Mouse (Mus musculus) neural tube, embryonic 14.5 days (tissue): ENCODE measurements around the gene Rpl28. TPM values are rescaled to one million over a fixed set of nuclear protein-coding genes. Genes with fewer than 3 reads are reported as not detected.

Experiments
- ATAC-seq: fragments of 200-750 bp; cut with Nextera tagmentation; 2 replicates; pipeline ENCODE4 v1.8.0; 2017; ENCODE audit warnings: low read depth, mild to moderate bottlenecking, moderate TSS enrichment, moderate library complexity
- H3K27ac ChIP-seq: fragments of 300-500 bp; sonication (generic); 2 replicates; pipeline ENCODE4 v1.5.1; 2014; ENCODE audit warnings: low read depth, mild to moderate bottlenecking, control low read depth, low read length, moderate library complexity, mixed read lengths
- H3K27me3 ChIP-seq: fragments of 300-500 bp; sonication (generic); 2 replicates; pipeline ENCODE4 v1.6.1; 2014; ENCODE audit warnings: low read length; ENCODE audit not compliant: control insufficient read depth, insufficient read depth
- H3K36me3 ChIP-seq: fragments of 300-500 bp; sonication (generic); 2 replicates; pipeline ENCODE4 v1.6.1; 2014; ENCODE audit warnings: low read length, mixed read lengths; ENCODE audit not compliant: control insufficient read depth, insufficient read depth
- H3K4me1 ChIP-seq: fragments of 300-500 bp; sonication (generic); 2 replicates; pipeline ENCODE4 v1.6.1; 2014; ENCODE audit warnings: low read length; ENCODE audit not compliant: control insufficient read depth, insufficient read depth
- H3K4me2 ChIP-seq: fragments of 300-500 bp; sonication (generic); 2 replicates; pipeline ENCODE4 v1.6.1; 2014; ENCODE audit warnings: mild to moderate bottlenecking, low read depth, low read length, control low read depth
- H3K4me3 ChIP-seq: fragments of 300-500 bp; sonication (generic); 2 replicates; pipeline ENCODE4 v1.5.1; 2014; ENCODE audit warnings: low read depth, low read length, control low read depth, mixed read lengths
- H3K9ac ChIP-seq: fragments of 300-500 bp; sonication (generic); replicated peaks from 2 replicates; pipeline ENCODE4 v1.6.1; 2014; ENCODE audit warnings: low read depth, mild to moderate bottlenecking, control low read depth, low read length, mixed read lengths
- H3K9me3 ChIP-seq: fragments of 300-500 bp; sonication (generic); 2 replicates; pipeline ENCODE4 v1.6.1; 2016; ENCODE audit warnings: low read length; ENCODE audit not compliant: control insufficient read depth
- WGBS: fragments of 180-500 bp; shearing (Covaris S2); extraction: QIAGEN DNeasy Blood & Tissue Kit; methylation state at CpG from one replicate; pipeline ENCODE4 v1.1.7; 2014; 5-methylcytosine and 5-hydroxymethylcytosine counted together
- polyA plus RNA-seq: library from polyadenylated mRNA; unstranded; fragments of >200 nt; fragmentation: Nextera tagmentation; extraction: Ambion mirVana; gene quantifications from 2 replicates; pipeline ENCODE4 v1.2.1, GENCODE M21; 2014

The Rpl28 gene
- polyA plus RNA-seq = 154 and 173 TPM in 2 replicates

DNA sequence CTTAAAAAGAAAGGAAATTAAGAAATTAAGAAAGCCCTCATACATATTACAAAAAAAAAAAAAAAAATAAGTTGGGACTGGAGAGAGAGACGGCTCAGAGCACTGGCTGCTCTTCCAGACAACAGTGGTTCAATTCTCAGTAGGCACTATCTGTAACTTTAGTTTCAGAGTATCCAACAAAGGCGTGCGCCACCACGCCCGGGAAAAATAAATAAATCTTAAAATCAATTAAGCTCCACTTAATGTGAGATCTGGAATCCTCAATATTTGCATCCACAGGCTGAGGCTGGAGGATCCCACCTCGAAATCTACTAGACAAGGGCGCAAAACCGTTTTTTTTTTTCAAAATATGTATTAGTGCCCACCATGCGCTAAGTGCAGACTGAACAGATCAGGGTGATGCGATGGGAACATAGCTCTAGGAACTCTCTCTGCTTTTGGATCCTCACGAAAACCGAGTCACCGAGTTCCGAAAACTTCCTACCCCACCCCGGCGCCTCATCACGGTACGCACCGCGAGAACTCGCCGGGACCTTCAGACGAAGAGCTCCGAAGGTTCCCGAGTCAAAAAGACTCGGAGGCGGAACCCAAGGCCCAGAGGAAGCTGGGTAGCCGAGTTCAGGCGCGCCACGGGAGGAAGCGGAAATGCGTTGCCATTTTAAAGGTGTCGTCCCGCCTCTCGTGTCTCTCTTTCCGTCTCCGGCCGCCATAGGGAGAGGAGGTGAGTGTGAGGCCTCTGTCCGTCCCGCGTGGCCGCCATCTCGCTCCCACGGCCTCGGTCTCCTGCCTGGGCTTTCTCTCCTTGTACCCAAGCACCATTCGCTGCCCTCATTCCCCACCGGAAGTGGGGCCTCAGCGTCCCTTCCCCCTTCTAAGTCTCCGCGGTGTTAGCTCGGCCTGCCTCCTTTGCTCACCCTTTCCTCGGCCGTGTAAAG is at the start of gene Rpl28:
TSS of gene Rpl28 (plus strand) at position 597 of the 935 bp plus-strand sequence.
- Histone ChIP-seq H3K27ac (peak within 1 kb of the TSS; percentile 87), H3K27me3 (no peaks in the 10 kb centered on the region), H3K36me3 (peaks cover 25% of the 10 kb centered on the region), H3K9ac (peak within 1 kb of the TSS; percentile 89), H3K9me3 (no peaks in the 10 kb centered on the region), H3K4me3 (peak within 1 kb of the TSS; percentile 76), H3K4me1 (peaks cover 12% of the 10 kb centered on the region), H3K4me2 (peak within 1 kb of the TSS; percentile 84)
- WGBS = 1% methylated on average over 54 of the region's 54 CpGs
- peak; percentile 88 for ATAC-seq

DNA sequence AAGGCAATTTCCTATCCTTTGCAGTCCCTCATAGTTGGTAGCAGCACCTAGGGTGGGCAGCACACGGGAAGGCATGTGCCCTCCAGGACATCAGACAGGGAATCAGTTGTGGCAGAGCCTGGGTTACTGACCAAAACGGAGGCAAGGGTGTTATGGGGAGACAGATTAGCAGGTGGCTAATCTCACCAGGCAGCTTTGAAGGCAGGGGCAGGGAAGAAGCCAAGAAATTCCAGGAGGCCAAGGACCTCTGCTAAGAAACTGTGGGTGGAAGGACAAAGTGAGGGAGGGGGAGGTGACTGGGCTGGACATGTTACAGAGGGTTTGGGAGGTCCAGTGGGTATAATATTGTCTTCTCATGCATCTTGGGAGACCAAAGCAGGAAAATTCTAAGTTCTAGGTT is 49.3 kb upstream of the Rpl28 start:
- no peaks in the 10 kb centered on the region for H3K27me3 ChIP-seq
- H3K9me3 ChIP-seq = no peaks in the 10 kb centered on the region
- 88% methylated on average over 2 of the region's 2 CpGs for WGBS
- no peak for ATAC-seq
- H3K9ac ChIP-seq = no peak overlapping the region
- H3K4me3 ChIP-seq = no peak overlapping the region
- H3K36me3 ChIP-seq = peaks cover 7% of the 10 kb centered on the region
- no peak overlapping the region for H3K27ac ChIP-seq
- peaks cover 30% of the 10 kb centered on the region for H3K4me1 ChIP-seq
- no peak overlapping the region for H3K4me2 ChIP-seq

DNA sequence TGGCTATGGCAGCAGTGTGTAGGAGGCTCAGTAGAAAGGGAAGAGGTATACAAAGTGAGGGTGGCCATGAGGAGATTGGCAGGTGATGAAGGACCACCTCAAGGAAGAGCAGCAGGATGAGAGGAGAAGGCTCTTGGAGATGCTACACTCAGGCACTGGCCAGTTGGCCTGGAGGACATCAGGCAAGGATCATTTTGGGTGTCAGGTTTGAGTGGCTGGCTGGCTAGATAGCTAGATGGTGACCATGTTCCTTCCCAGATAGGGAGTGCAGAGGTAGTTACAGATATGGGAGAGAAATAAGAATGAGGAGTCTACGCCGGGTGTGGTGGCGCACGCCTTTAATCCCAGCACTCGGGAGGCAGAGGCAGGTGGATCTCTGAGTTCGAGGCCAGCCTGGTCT is 47.8 kb upstream of the Rpl28 start:
- no peak overlapping the region for H3K4me2 ChIP-seq
- peaks cover 22% of the 10 kb centered on the region for H3K4me1 ChIP-seq
- WGBS = 96% methylated on average over 5 of the region's 6 CpGs
- no peak overlapping the region for H3K4me3 ChIP-seq
- H3K36me3 ChIP-seq = peaks cover 7% of the 10 kb centered on the region
- no peak for ATAC-seq
- H3K27ac ChIP-seq = no peak overlapping the region
- H3K9ac ChIP-seq = no peak overlapping the region
- no peaks in the 10 kb centered on the region for H3K9me3 ChIP-seq
- H3K27me3 ChIP-seq = no peaks in the 10 kb centered on the region

DNA sequence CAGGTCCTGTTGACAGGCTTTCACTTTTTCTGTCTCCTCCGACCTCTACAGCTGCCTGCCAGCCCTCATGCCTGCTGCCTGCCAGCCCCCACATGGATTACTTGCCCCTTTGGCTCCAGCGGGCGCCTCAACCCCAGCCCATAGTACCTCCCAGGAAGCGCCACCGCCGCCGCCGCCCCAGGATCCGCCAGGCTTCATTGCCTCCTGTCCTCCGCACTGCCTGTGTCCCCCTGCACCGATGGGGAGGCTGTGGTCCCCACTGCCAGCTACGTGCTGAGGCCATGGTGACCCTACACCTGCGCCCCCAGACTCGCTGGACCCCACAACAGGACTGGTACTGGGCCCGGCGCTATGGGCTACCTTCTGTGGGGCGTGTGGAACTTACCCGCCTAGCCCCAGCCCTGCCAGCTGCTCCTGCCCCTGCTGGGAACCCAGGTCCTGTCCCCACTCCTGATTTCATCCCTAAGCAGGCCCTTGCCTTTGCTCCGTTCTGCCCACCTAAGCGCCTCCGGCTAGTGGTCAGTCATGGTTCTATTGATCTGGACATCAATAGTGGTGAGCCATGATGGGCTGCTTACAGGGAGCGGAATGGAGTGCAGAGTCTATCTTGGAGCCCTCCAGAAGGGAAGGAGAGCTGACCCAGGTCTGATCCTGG is 46.2 kb upstream of the Rpl28 start:
- Histone ChIP-seq H3K4me3 (no peak overlapping the region), H3K9me3 (no peaks in the 10 kb centered on the region), H3K27me3 (no peaks in the 10 kb centered on the region), H3K36me3 (peaks cover 7% of the 10 kb centered on the region), H3K9ac (no peak overlapping the region), H3K4me1 (peaks cover 12% of the 10 kb centered on the region), H3K4me2 (no peak overlapping the region), H3K27ac (no peak overlapping the region)
- ATAC-seq = no peak
- 88% methylated on average over 22 of the region's 22 CpGs for WGBS

DNA sequence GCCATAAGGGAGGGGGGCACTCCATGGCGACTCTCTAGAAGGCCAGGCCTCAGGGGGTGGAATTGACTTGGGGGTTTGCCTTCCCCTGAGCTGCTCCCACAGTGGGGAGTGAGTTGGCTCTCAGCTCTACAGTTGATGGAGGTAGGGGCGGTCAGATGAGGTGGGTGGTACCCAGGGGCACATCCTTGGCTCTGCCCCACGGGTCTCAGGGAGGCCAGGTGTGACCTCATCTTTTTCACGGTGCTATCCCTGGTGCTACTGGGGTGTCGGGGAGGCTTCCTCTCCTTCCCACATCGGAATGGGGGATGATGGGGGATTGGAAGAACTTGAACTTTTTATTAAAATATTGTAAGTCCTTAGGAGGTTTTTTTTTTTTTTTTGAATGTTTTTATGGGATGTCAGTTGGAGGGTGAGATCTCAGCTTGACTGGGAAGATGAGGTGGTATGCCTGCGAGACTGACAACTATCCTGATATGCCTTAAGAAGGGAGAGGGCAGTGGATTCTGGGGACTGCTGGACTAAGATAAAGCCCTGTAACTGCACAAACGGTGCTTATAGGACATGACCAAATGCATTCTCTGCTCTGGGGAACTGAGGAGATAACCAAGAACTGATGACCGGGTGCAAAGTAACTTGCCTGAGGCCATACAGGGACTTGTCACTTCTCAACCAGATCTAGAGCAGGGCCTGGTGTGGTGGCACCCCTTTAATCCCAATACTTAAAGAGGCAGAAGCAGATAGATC is 45.3 kb upstream of the Rpl28 start:
- Histone ChIP-seq H3K36me3 (peaks cover 7% of the 10 kb centered on the region), H3K4me3 (no peak overlapping the region), H3K27me3 (no peaks in the 10 kb centered on the region), H3K9ac (no peak overlapping the region), H3K9me3 (no peaks in the 10 kb centered on the region), H3K4me2 (no peak overlapping the region), H3K4me1 (peaks cover 6% of the 10 kb centered on the region; the same call in 1 of the 2 replicates), H3K27ac (no peak overlapping the region)
- WGBS = 75% methylated on average over 9 of the region's 9 CpGs
- ATAC-seq = no peak

DNA sequence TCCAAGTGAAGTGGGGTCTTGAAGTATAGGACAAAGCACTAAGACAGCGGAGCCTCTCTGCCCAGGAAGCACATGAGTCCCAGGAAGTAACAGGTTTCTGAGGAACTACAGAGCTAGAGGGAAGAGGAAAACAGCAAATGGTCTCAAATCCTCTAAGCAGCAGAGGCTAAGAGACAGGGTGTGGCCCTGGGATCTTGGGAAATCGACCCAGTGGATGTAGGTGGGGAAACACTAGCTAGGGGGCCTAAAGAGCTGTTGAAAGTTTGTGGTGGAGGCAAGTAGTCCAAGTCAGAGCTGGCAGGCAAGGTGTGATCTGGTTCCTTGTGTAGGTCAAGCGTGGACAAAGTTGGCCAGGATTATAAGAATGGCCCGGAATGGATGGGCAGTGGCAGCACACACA is 44.4 kb upstream of the Rpl28 start:
- no peak overlapping the region for H3K27ac ChIP-seq
- no peak overlapping the region for H3K4me3 ChIP-seq
- H3K27me3 ChIP-seq = no peaks in the 10 kb centered on the region
- ATAC-seq = no peak
- WGBS = 85% methylated on average over 4 of the region's 4 CpGs
- H3K9me3 ChIP-seq = no peaks in the 10 kb centered on the region
- H3K36me3 ChIP-seq = peaks cover 7% of the 10 kb centered on the region
- H3K4me2 ChIP-seq = no peak overlapping the region
- 0 out of 2 replicates have a peak, but pooled peaks cover 3% of the 10 kb centered on the region for H3K4me1 ChIP-seq
- no peak overlapping the region for H3K9ac ChIP-seq

DNA sequence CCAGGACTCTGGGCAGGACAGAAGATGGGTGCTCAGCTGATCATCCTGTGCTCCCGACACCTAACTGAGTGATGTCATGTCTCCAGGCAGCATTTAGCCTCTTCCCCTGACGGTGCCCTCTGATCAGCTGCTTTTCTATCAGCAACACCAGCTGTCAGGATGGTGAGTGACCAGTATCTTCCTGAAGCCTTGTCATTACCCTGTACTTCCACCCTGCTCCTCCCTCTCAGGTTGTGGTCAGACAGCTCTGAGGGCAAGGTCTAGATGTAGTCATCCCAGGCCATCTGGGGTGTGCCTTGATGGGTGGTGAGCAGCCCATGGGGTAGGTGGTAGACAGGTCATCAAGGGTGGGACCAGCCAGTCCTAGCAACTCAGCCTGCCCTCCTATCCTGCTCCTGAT is 43.5 kb upstream of the Rpl28 start:
- Histone ChIP-seq H3K4me1 (0 out of 2 replicates have a peak, but pooled peaks cover 3% of the 10 kb centered on the region), H3K4me3 (no peak overlapping the region), H3K4me2 (no peak overlapping the region), H3K36me3 (peaks cover 7% of the 10 kb centered on the region), H3K9me3 (no peaks in the 10 kb centered on the region), H3K27me3 (no peaks in the 10 kb centered on the region), H3K9ac (no peak overlapping the region), H3K27ac (no peak overlapping the region)
- no peak for ATAC-seq
- 87% methylated on average over 2 of the region's 2 CpGs for WGBS

DNA sequence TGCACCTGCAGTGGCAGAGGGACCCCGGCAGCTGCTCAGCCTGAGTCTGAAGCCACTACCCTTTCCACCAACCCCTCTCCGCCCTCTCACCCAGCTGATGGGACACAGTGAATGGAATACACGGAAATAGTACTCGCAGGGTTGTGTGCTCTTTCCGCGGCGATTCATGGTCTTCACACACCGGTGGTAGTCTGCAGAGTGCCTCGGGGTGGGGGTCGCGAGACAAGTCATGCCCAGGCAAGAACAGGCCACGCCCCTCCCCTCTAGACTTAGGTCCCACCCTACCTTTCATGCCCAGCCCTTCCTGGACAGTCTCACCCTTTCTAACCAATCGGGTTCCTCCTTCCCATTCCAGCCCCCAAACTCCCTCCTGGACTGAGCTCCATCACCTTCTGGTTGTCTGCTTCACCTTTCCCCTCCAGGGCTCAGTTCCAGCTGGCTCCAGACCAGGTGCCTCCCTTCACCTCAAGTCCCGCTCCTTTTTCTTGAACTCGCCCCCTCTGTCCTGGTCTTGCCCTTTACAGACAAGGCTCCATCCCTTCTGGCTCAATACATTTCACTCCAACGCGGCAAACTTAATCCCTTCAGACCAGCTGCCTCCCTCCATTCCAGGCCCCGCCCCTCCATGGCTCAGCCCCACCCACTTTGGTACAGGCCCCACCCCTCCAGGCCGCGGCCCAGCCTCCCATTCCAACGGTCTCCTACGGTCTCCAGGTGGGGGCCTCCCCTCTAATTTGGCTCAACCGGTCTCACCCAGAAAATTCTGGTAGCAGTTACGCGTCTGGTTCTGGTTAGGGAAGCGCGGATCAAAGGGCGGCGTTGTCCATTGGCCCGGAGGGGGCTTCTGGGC is 40.5 kb upstream of the Rpl28 start:
- ATAC-seq = peak; percentile 74
- Histone ChIP-seq H3K4me1 (0 out of 2 replicates have a peak, but pooled peaks cover 3% of the 10 kb centered on the region), H3K27ac (no peak overlapping the region), H3K9ac (no peak overlapping the region; the same call in 1 of the 2 replicates), H3K4me3 (peak overlapping the region; percentile 18), H3K36me3 (no peaks in the 10 kb centered on the region), H3K9me3 (no peaks in the 10 kb centered on the region), H3K4me2 (peak overlapping the region; percentile 38), H3K27me3 (no peaks in the 10 kb centered on the region)
- WGBS = 3% methylated on average over 30 of the region's 30 CpGs
